Comparison of ENCODE assay signal across 10 mouse cellular contexts in genomic region chr6:84926066-84926465, GRCm38 (mm10).
DNase-seq lines count a peak whose midpoint lies in the region; ATAC-seq and TF ChIP-seq lines count a peak whose summit lies in the region.
"Had no signal": no experiment of that assay in that cellular context is flagged by ENCODE, and none has a peak within 500 bp of the region (broad histone marks: within the 10 kb centered on the region; RNA-seq: fewer than 3 reads in every experiment).

No protein-coding gene starts in this region.

- TF ChIP-seq CTCF in heart, adult 2 months (IDR thresholded peaks at IDR 0.05), result peak; percentile 95
- peak; percentile 75 for TF ChIP-seq CTCF in lung, postnatal 0 days (IDR thresholded peaks at IDR 0.05)

- ATAC-seq in lung, postnatal 0 days, result no peak

- no peaks in the 10 kb centered on the region; the same call in 1 of the 2 replicates for H3K79me2 ChIP-seq in heart, adult 2 months (replicated peaks; ENCODE audit: control insufficient read depth, insufficient read depth, low read length)

- H3K27ac ChIP-seq in heart, adult 2 months, result no peak overlapping the region
- H3K27ac ChIP-seq in lung, postnatal 0 days (ENCODE audit: low read length), result no peak overlapping the region
- H3K27ac ChIP-seq: neural tube, embryonic 13.5 days had no signal

- intact Hi-C loops in heart, adult 2 months (cut with DNase I), result no loop called here

- peaks cover under 1% of the 10 kb centered on the region; the same call in 1 of the 2 replicates for H3K4me1 ChIP-seq in heart, adult 2 months (ENCODE audit: control insufficient read depth, insufficient read depth, low read length)
- H3K4me1 ChIP-seq in lung, postnatal 0 days (ENCODE audit: insufficient read depth, low read depth, low read length), result no peaks in the 10 kb centered on the region

- no peaks in the 10 kb centered on the region for H3K9me3 ChIP-seq in lung, postnatal 0 days (ENCODE audit: low read length)
- H3K9me3 ChIP-seq: neural tube, embryonic 13.5 days had no signal

- no peak for TF ChIP-seq EP300 in heart, adult 2 months (IDR thresholded peaks at IDR 0.05; ENCODE audit: insufficient read depth, low read depth, low read length)
- no peak for TF ChIP-seq EP300 in lung, postnatal 0 days (IDR thresholded peaks at IDR 0.05)

- no peaks in the 10 kb centered on the region for H3K36me3 ChIP-seq in heart, adult 2 months (ENCODE audit: control insufficient read depth, insufficient read depth, low read length)
- no peaks in the 10 kb centered on the region for H3K36me3 ChIP-seq in lung, postnatal 0 days (ENCODE audit: insufficient read depth, low read length)
- H3K36me3 ChIP-seq: neural tube, embryonic 13.5 days had no signal

- no peak overlapping the region for H3K4me2 ChIP-seq in lung, postnatal 0 days (replicated peaks; ENCODE audit: low read depth, low read length)
- H3K4me2 ChIP-seq: neural tube, embryonic 13.5 days had no signal

- no peak overlapping the region for H3K9ac ChIP-seq in heart, adult 2 months (ENCODE audit: low read depth, low read length)
- no peak overlapping the region for H3K9ac ChIP-seq in lung, postnatal 0 days (replicated peaks; ENCODE audit: low read depth)
- H3K9ac ChIP-seq: neural tube, embryonic 13.5 days had no signal

- no peaks in the 10 kb centered on the region for H3K27me3 ChIP-seq in heart, adult 2 months (ENCODE audit: control insufficient read depth, insufficient read depth, low read length)
- H3K27me3 ChIP-seq in lung, postnatal 0 days (replicated peaks; ENCODE audit: insufficient read depth, low read length), result no peaks in the 10 kb centered on the region
- H3K27me3 ChIP-seq: neural tube, embryonic 13.5 days had no signal

- DNase-seq in heart, adult 2 months, result no peak
- DNase-seq in heart, adult 18-20 months, result no peak
- peak; percentile 61 for DNase-seq in lung, postnatal 0 days (ENCODE audit: low spot score)
- DNase-seq in lung, adult 18-20 months, result no peak
- peak; percentile 50 for DNase-seq in brain, adult 2 months (ENCODE audit: low read depth, low spot score)
- DNase-seq in retina, postnatal 1 day, result peak; percentile 41
- no peak for DNase-seq in spleen, postnatal 4 days (ENCODE audit: low spot score in 2 of 2)
- no peak for DNase-seq in gastrocnemius, postnatal 10 days
- DNase-seq: layer of hippocampus, postnatal 36 days had no signal

- no peak overlapping the region for H3K4me3 ChIP-seq in heart, adult 2 months
- no peak overlapping the region for H3K4me3 ChIP-seq in lung, postnatal 0 days (ENCODE audit: low read depth, low read length)
- H3K4me3 ChIP-seq: neural tube, embryonic 13.5 days had no signal

- 52% methylated on average over 3 of the region's 3 CpGs for WGBS in heart, adult 2 months
- WGBS in lung, postnatal 0 days, result 59% methylated on average over 3 of the region's 3 CpGs

- no peak for TF ChIP-seq POLR2A in heart, adult 2 months (IDR thresholded peaks at IDR 0.05; ENCODE audit: insufficient read depth, low read depth, low read length)

Comparison
In these comparisons a context has a peak if more than half of its experiments do, and no peak if none do; other contexts are left out.
1. DNase-seq: peak in lung, postnatal 0 days (single experiment), brain, adult 2 months (single experiment) and retina, postnatal 1 day (single experiment); none in heart, adult 2 months (0 of 2), heart, adult 18-20 months (0 of 2), lung, adult 18-20 months (0 of 2), spleen, postnatal 4 days (0 of 2) and gastrocnemius, postnatal 10 days (single experiment).